Mouse (Mus musculus): ENCODE results near the gene Sfrp5.

The Sfrp5 gene

GRCm38 (mm10) chr19:42198026-42198425 is 4.0 kb downstream of the Sfrp5 start:
- DNase-seq (ENCODE audit: low read depth): no peak

GRCm38 (mm10) chr19:42197066-42197465 is 5.0 kb downstream of the Sfrp5 start:
- DNase-seq (ENCODE audit: low read depth): no peak

- DNase-seq (ENCODE audit: low read depth): no peak
Measured at GRCm38 (mm10) chr19:42196378-42196777, 5.7 kb downstream of the Sfrp5 start.

GRCm38 (mm10) chr19:42193311-42193710 is 8.7 kb downstream of the Sfrp5 start:
- DNase-seq (ENCODE audit: low read depth): no peak

- DNase-seq (ENCODE audit: low read depth): no peak
Measured at GRCm38 (mm10) chr19:42190494-42190893, 11.6 kb downstream of the Sfrp5 start.

GRCm38 (mm10) chr19:42189735-42190134 is 12.3 kb downstream of the Sfrp5 start:
- DNase-seq (ENCODE audit: low read depth): no peak

GRCm38 (mm10) chr19:42182673-42183072 is 19.4 kb downstream of the Sfrp5 start:
- no peak for DNase-seq (ENCODE audit: low read depth)

GRCm38 (mm10) chr19:42179356-42179755 is 22.7 kb downstream of the Sfrp5 start:
- no peak for DNase-seq (ENCODE audit: low read depth)

- no peak for DNase-seq (ENCODE audit: low read depth)
Measured at GRCm38 (mm10) chr19:42177461-42177860, 24.6 kb downstream of the Sfrp5 start.

- no peak for DNase-seq (ENCODE audit: low read depth)
Measured at GRCm38 (mm10) chr19:42176841-42177240, 25.2 kb downstream of the Sfrp5 start.

- peak; percentile 90 for DNase-seq (ENCODE audit: low read depth)
Measured at GRCm38 (mm10) chr19:42170025-42170969, 31.8 kb downstream of the Sfrp5 start.

GRCm38 (mm10) chr19:42169322-42169975 is 32.6 kb downstream of the Sfrp5 start:
- no peak for DNase-seq (ENCODE audit: low read depth)

GRCm38 (mm10) chr19:42167489-42167888 is 34.6 kb downstream of the Sfrp5 start:
- DNase-seq (ENCODE audit: low read depth): no peak

GRCm38 (mm10) chr19:42166766-42167165 is 35.3 kb downstream of the Sfrp5 start:
- no peak for DNase-seq (ENCODE audit: low read depth)

- DNase-seq (ENCODE audit: low read depth): peak; percentile 81
Measured at GRCm38 (mm10) chr19:42166130-42166529, 35.9 kb downstream of the Sfrp5 start.

GRCm38 (mm10) chr19:42164188-42164587 is 37.9 kb downstream of the Sfrp5 start:
- no peak for DNase-seq (ENCODE audit: low read depth)

- DNase-seq (ENCODE audit: low read depth): no peak
Measured at GRCm38 (mm10) chr19:42163764-42164163, 38.3 kb downstream of the Sfrp5 start, which contains the start of gene Zfyve27. TSS of gene Zfyve27 (plus strand) at chr19:42163951.

GRCm38 (mm10) chr19:42158246-42159017 is 43.6 kb downstream of the Sfrp5 start:
- no peak for DNase-seq (ENCODE audit: low read depth)

GRCm38 (mm10) chr19:42157493-42158237 is 44.4 kb downstream of the Sfrp5 start:
- no peak for DNase-seq (ENCODE audit: low read depth)

GRCm38 (mm10) chr19:42151990-42152389 is 50.1 kb downstream of the Sfrp5 start:
- no peak for DNase-seq (ENCODE audit: low read depth)

GRCm38 (mm10) chr19:42148569-42148860 is 53.5 kb downstream of the Sfrp5 start:
- no peak for DNase-seq (ENCODE audit: low read depth)
